Mouse (Mus musculus): ENCODE measurements around the gene Mgat4c. TPM values are rescaled to one million over a fixed set of nuclear protein-coding genes. Genes with fewer than 3 reads are reported as not detected.
"Not testable (repeated sequence)": the region's sequence is repeated elsewhere in the genome, so short reads cannot be mapped to it uniquely, and the experiment has no call there.

Mgat4c gene
- total RNA-seq, 2 experiments from 2014 or later: not detected

- no peak for DNase-seq
Measured at GRCm38 (mm10) chr10:102154865-102155264, 473.6 kb downstream of the Mgat4c start.

DNA sequence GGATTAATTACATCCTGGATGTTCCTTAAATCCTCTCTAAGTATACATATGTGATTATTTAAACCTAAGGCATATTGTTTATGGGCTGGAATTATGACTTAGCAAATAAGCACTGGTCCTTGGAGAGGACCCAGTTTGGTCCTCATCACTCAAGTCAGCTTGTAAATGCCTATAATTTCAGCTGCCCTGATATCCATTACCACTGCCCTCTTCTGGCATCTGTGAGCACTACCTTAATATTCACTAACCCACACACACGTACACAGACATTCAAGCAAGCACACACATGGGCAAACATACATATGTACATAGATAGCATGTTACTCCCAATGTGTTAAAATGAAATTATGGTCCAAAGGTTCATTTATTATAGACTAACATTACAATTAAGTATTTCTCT, 474.6 kb downstream of the Mgat4c start:
- DNase-seq: no peak

- DNase-seq: no peak
Measured at GRCm38 (mm10) chr10:102158809-102159208, 477.5 kb downstream of the Mgat4c start.

DNA sequence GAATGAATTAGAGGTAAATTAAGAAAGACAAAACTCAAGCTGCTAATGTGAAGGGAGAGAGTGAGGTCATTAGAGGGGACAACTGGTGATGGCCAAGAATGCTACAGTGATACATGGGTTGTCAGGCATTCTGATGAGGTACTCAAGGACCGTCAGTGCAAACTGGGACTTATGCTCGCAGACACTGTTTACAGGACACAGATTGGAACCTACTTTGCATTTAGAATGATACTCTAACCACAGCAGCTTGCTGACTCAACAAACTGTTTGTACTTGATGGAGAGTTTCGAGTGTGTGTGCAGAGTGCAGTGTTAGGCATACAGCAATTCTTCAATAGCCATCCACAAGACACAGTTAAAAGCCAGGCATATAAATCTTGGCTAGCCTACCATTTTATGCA, 503.4 kb downstream of the Mgat4c start:
- DNase-seq: no peak

- DNase-seq: no peak
Measured at GRCm38 (mm10) chr10:102191646-102192045, 510.4 kb downstream of the Mgat4c start.

- DNase-seq: no peak
Measured at GRCm38 (mm10) chr10:102196850-102197249, 515.6 kb downstream of the Mgat4c start.

DNA sequence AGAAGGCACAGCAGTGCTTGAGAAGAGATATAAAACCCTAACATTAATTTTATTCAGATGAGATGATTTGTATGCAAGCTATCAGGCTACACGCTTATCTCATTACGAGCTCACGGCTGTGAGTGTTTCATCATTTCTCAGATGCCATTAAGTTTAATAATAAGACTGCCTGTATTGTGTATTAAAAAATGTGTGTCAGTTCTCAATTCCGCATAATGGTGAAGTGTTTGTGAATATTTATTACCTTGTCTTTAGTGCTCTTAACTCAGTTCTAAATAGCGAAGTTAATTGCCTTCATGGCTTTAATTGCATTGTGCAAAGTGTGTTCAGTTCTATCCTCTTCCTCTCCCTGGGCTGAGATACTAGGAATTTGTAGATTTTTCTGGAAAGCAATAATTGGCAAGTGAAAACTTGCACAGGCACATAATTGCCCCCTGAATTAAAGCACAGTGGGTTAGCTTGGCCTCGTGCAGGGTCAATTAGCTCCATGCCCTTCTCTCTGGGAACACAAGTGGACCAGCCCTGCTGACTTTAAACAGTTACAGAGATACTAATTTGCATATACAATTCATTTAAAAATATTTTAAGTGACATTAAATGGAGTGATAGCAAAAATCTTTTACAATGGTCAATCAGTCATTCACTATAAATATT, 557.4 kb downstream of the Mgat4c start:
- no peak for DNase-seq

DNA sequence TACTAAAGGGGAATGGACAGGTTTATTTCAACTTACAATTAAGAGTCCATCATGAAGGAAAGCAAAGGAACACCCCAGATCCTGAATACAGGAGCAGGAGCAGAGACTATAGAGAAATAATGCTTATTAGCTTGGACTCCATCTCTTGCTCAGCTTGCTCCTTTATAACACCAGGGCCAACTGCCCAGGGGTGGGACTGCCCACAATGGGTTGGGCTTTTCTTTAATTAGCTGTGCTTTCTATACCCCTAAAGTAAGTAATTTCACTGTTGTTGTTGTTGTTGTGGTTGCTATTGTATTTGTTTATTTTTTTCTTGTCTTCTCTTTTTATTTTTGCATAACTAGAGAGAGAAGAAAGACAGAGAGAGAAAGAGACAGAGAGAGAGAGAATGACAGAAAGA, 562.6 kb downstream of the Mgat4c start:
- DNase-seq: no peak

DNA sequence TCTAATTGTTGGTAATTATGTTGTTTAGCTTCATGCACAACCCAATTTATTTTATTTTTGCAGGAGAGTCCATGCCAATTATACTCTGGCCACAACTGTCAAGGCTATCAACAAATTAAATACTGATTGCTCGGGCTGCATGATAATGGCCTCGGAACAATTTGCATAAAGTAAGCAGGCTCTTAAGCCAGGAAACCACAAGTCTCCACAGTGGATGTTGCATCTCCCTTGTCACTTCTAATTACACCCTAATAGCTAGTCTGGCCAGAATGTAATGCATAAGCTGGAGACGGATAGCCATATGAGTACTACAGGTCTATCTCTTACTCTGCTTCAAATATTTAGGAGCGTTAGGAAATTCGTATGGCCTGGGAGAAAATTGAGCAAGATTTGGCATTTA, 563.3 kb downstream of the Mgat4c start:
- no peak for DNase-seq

GRCm38 (mm10) chr10:102245269-102245668, 564.0 kb downstream of the Mgat4c start:
- DNase-seq: no peak

DNA sequence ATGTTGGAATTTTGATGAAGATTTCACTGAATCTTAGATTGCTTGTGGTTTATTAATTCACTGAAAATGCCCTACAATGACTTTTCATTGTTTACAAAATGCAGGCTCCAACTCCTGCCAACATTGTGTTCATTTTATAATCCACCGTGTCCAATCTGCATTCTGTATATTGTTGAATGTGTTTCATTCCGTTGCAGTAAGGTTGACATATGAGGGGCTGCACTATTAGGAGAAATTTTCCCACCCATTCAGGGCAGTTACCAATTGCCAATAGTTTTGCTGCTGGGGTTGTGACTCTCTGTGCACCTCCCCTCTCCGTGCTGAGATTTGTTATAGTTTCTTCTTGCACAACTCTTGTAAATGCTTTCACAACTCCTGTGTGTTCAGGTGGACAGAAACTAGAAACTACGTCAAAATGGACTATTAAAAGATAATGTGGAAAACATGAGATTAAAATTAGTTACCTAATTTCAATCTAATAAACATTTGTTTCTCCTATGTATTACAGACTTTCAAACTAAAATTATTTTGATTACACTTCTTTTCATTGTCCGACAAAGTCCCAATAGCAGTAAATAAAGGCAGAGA, 627.7 kb downstream of the Mgat4c start:
- DNase-seq: no peak

GRCm38 (mm10) chr10:102365685-102366381, 684.5 kb downstream of the Mgat4c start:
- DNase-seq: no peak

DNA sequence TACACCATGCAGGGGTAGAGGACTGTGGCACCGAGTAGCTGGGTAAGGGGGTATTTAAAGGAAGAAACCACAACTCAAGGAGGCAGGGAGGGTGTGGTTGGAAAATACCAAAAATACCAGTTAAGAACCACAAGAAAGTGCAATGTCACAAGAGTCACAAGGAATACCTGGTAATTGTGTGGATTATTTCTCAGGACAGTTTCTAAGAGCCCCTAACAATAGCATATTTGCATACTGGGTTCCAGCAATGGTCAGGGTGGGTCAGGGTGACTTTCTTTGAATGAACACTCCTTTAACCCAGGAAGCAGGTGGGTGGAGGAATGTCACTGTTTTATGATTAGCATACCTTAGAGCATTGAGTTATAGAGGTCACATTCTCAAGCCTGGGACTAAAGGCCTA, 689.3 kb downstream of the Mgat4c start:
- DNase-seq: no peak

- no peak for DNase-seq
Measured at GRCm38 (mm10) chr10:102372111-102372510, 690.8 kb downstream of the Mgat4c start.

DNA sequence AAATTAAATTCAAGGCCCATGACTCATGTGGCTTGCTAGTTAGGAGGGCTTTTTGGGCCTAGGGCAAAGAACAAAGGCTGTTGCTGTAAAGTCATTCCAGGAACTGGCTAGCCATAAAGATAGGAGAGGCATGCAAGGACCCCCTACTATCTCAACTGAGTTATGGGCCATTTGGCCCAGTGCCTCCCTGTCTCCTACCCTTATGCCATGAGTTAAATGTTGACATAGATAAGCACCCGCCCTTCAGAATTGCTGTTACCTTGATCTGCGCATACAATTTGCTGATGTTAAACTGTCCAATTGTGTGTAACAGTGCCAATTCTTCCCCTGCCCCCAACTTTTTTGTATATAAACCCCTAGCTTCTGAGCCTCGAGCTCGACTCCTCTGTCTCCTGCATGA, 692.8 kb downstream of the Mgat4c start:
- no peak for DNase-seq

DNA sequence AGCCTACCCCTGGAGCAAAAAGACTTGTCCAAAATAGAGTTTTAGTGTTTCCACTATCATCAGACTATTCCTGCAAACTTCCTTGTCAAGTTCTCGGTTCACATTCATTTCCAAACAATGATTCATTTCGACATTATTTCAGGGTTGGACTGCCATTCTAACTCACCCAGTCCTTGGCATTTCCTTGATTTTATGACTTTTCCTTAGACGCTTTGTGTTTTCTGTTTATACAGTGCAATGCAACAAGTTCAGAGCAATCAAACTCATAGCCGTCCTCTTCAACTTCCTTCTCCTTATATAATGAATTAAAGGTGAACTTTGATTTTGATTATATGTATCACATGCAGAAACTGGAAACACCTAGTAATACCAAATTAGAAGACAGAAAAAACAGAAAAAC, 696.1 kb downstream of the Mgat4c start:
- DNase-seq: no peak

GRCm38 (mm10) chr10:102389223-102389622, 707.9 kb downstream of the Mgat4c start:
- no peak for DNase-seq

- DNase-seq: no peak
Measured at GRCm38 (mm10) chr10:102417654-102418272, 736.5 kb downstream of the Mgat4c start.

DNA sequence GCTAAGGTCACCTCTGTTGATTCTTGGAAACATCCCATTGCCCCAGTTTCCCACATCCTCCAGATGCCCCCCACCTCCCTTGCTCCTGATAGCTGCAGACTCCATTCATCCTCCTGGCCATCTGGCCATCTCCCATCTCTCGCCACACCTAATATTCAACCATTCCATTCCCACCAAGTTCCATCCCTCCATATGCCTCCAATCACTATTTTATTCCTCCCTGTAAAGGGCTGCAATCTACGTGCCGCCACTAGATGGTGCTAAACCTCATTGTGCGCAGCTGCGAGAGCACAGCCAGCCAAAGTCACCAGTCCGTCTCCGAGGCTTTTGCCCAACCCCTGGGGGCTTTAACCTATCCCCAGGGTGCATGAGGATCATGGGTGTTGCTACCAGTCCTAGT, 753.8 kb downstream of the Mgat4c start:
- DNase-seq: peak; percentile 52

DNA sequence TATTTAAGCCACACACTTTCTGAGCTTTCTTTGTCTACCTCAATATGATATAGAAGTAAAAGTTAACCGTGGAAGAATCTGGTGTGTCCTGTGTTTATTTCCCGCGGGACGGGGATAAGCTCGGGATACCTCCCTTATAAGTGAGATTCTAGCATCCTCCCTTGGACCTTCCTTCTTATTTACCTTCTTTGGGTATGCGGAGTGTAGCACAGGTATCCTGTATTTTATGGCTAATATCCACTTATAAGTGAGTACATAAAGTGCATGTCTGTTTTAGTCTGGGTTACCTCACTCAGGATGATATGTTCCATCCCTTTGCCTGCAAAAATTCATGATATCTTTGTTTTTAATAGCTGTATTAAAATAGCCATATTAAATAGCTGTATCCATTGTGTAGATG, 754.2 kb downstream of the Mgat4c start:
- DNase-seq: not testable (repeated sequence)

All from heart, postnatal 4 days (tissue).